Mouse (Mus musculus): ENCODE results near the gene Met.

- TF ChIP-seq POLR2A (IDR thresholded peaks at IDR 0.05; ENCODE audit: low read depth, low read length), result no peak
- TF ChIP-seq CTCF (IDR thresholded peaks at IDR 0.05; ENCODE audit: extremely low read depth, insufficient read depth, insufficient read length, insufficient replicate concordance), result no peak
Measured at GRCm38 (mm10) chr6:17554263-17554662, 90.7 kb downstream of the Met start.
